Mouse (Mus musculus) heart, postnatal 0 days (tissue): Measurements from ENCODE around the gene Stk38l. TPM values are rescaled to one million over a fixed set of nuclear protein-coding genes. Genes with fewer than 3 reads are reported as not detected.
"Not testable (repeated sequence)": the region's sequence is repeated elsewhere in the genome, so short reads cannot be mapped to it uniquely, and the experiment has no call there.

Experiments used
- ATAC-seq: fragments of 200-750 bp; cut with Nextera tagmentation; 2 replicates; pipeline ENCODE4 v1.8.0; 2017; ENCODE audit warnings: low read depth, moderate number of reproducible peaks, moderate library complexity; ENCODE audit not compliant: insufficient read depth
- DNase-seq: peaks from one replicate; pipeline ENCODE4 v3.0.0-alpha.2; 2016; ENCODE audit warnings: low spot score
- H3K27ac ChIP-seq: fragments of 300-500 bp; sonication (generic); 2 replicates; pipeline ENCODE4 v1.5.1; 2014; ENCODE audit warnings: low read depth, mild to moderate bottlenecking
- H3K27me3 ChIP-seq: fragments of 300-500 bp; sonication (generic); 2 replicates; pipeline ENCODE4 v1.6.1; 2014; ENCODE audit warnings: low read length, mixed read lengths; ENCODE audit not compliant: control insufficient read depth, insufficient read depth
- H3K36me3 ChIP-seq: fragments of 300-500 bp; sonication (generic); replicated peaks from 2 replicates; pipeline ENCODE4 v1.6.1; 2014; ENCODE audit warnings: low read length, mixed read lengths; ENCODE audit not compliant: control insufficient read depth, insufficient read depth
- H3K4me1 ChIP-seq: fragments of 300-500 bp; sonication (generic); 2 replicates; pipeline ENCODE4 v1.6.1; 2014; ENCODE audit warnings: antibody characterized with exemption; ENCODE audit not compliant: control insufficient read depth, insufficient read depth
- H3K4me2 ChIP-seq: fragments of 300-500 bp; sonication (generic); 2 replicates; pipeline ENCODE4 v1.6.1; 2014; ENCODE audit warnings: low read depth, mild to moderate bottlenecking, low read length, moderate library complexity
- H3K4me3 ChIP-seq: fragments of 300-500 bp; sonication (generic); 2 replicates; pipeline ENCODE4 v1.5.1; 2014; ENCODE audit warnings: low read depth, low read length
- H3K9ac ChIP-seq: fragments of 300-500 bp; sonication (generic); replicated peaks from 2 replicates; pipeline ENCODE4 v1.6.1; 2014; ENCODE audit warnings: low read depth, low read length, mixed read lengths
- H3K9me3 ChIP-seq: fragments of 300-500 bp; sonication (generic); replicated peaks from 2 replicates; pipeline ENCODE4 v1.6.1; 2016; ENCODE audit warnings: low read length; ENCODE audit not compliant: control insufficient read depth
- CTCF ChIP-seq: IDR thresholded peaks from 2 replicates; pipeline ENCODE4 v1.5.1; 2016; ENCODE audit warnings: antibody characterized with exemption, control low read depth, low read depth
- EP300 ChIP-seq: IDR thresholded peaks from 2 replicates; pipeline ENCODE4 v1.6.1; 2016; ENCODE audit warnings: antibody characterized with exemption, low read depth
- WGBS: fragments of 180-500 bp; shearing (Covaris S2); extraction: QIAGEN DNeasy Blood & Tissue Kit; methylation state at CpG from one replicate; pipeline ENCODE4 v1.1.7; 2014; 5-methylcytosine and 5-hydroxymethylcytosine counted together
- polyA plus RNA-seq: library from polyadenylated mRNA; unstranded; fragments of >200 nt; fragmentation: Nextera tagmentation; extraction: Ambion mirVana; gene quantifications from 2 replicates; pipeline ENCODE4 v1.2.1, GENCODE M21; 2015
- total RNA-seq: library from RNA; depleted of rRNA; stranded (reverse); fragments of >200 nt; gene quantifications from 2 replicates; pipeline ENCODE4 v1.2.3, GENCODE M21; 2014; ENCODE audit warnings: low replicate concordance

Stk38l gene
- total and polyA plus RNA-seq, 2 experiments from 2014 or later: 13.4 to 20.5 TPM

- no peaks in the 10 kb centered on the region for H3K36me3 ChIP-seq
- H3K27ac ChIP-seq: peak overlapping the region; percentile 62
- no peak for ATAC-seq
- H3K27me3 ChIP-seq: no peaks in the 10 kb centered on the region
- WGBS: 34% methylated on average over 1 of the region's 1 CpGs
- peaks cover 28% of the 10 kb centered on the region for H3K4me1 ChIP-seq
- H3K4me2 ChIP-seq: no peak overlapping the region
- TF ChIP-seq CTCF (no peak), EP300 (no peak)
- peak; percentile 72 for DNase-seq
- H3K9ac ChIP-seq: no peak overlapping the region
- H3K4me3 ChIP-seq: no peak overlapping the region
- H3K9me3 ChIP-seq: no peaks in the 10 kb centered on the region
Measured at GRCm38 (mm10) chr6:146738889-146739288, 14.1 kb downstream of the Stk38l start.

- Histone ChIP-seq H3K4me2 (no peak overlapping the region), H3K36me3 (no peaks in the 10 kb centered on the region), H3K4me3 (no peak overlapping the region), H3K27me3 (no peaks in the 10 kb centered on the region), H3K9me3 (no peaks in the 10 kb centered on the region), H3K9ac (no peak overlapping the region), H3K4me1 (peaks cover 22% of the 10 kb centered on the region), H3K27ac (no peak overlapping the region)
- no peak for TF ChIP-seq CTCF
- no peak for TF ChIP-seq EP300
- DNase-seq (no peak), ATAC-seq (no peak)
Measured at GRCm38 (mm10) chr6:146740724-146741123, 15.9 kb downstream of the Stk38l start.

GRCm38 (mm10) chr6:146741986-146742635, 17.3 kb downstream of the Stk38l start:
- Histone ChIP-seq H3K4me3 (no peak overlapping the region), H3K4me1 (peaks cover 19% of the 10 kb centered on the region), H3K9me3 (no peaks in the 10 kb centered on the region), H3K4me2 (no peak overlapping the region), H3K36me3 (no peaks in the 10 kb centered on the region), H3K9ac (no peak overlapping the region), H3K27ac (no peak overlapping the region), H3K27me3 (no peaks in the 10 kb centered on the region)
- ATAC-seq (no peak), DNase-seq (no peak)
- TF ChIP-seq CTCF: no peak
- TF ChIP-seq EP300: no peak
- WGBS: 62% methylated on average over 5 of the region's 5 CpGs

GRCm38 (mm10) chr6:146744266-146744665, 19.5 kb downstream of the Stk38l start:
- not testable (repeated sequence) for H3K27ac ChIP-seq, H3K4me2 ChIP-seq, H3K9me3 ChIP-seq, H3K9ac ChIP-seq, ATAC-seq, H3K36me3 ChIP-seq, DNase-seq, H3K4me3 ChIP-seq, H3K27me3 ChIP-seq
- 77% methylated on average over 7 of the region's 7 CpGs for WGBS
- H3K4me1 ChIP-seq: peaks cover 21% of the 10 kb centered on the region

GRCm38 (mm10) chr6:146745180-146745579, 20.4 kb downstream of the Stk38l start:
- Histone ChIP-seq H3K4me3 (no peak overlapping the region), H3K27ac (no peak overlapping the region), H3K9ac (no peak overlapping the region), H3K4me1 (peaks cover 28% of the 10 kb centered on the region), H3K9me3 (no peaks in the 10 kb centered on the region), H3K4me2 (no peak overlapping the region), H3K27me3 (no peaks in the 10 kb centered on the region), H3K36me3 (no peaks in the 10 kb centered on the region)
- no peak for TF ChIP-seq CTCF
- TF ChIP-seq EP300: no peak
- 68% methylated on average over 1 of the region's 1 CpGs for WGBS
- no peak for ATAC-seq
- no peak for DNase-seq

GRCm38 (mm10) chr6:146746577-146746976, 21.8 kb downstream of the Stk38l start:
- ATAC-seq: no peak
- DNase-seq: no peak
- H3K4me1 ChIP-seq: peaks cover 38% of the 10 kb centered on the region
- TF ChIP-seq CTCF (no peak), EP300 (no peak)
- 55% methylated on average over 5 of the region's 5 CpGs for WGBS
- H3K27ac ChIP-seq: peak overlapping the region; percentile 59; the same call in 1 of the 2 replicates
- H3K9me3 ChIP-seq: no peaks in the 10 kb centered on the region
- no peak overlapping the region for H3K4me3 ChIP-seq
- no peaks in the 10 kb centered on the region for H3K27me3 ChIP-seq
- H3K9ac ChIP-seq: 0 out of 2 replicates have a peak overlapping the region, but pooled peaks have one; percentile 24
- H3K4me2 ChIP-seq: no peak overlapping the region
- no peaks in the 10 kb centered on the region for H3K36me3 ChIP-seq
